Comparison of ENCODE assay signal across 9 mouse cellular contexts in genomic region chr1:53749881-53750385, GRCm38 (mm10). TPM values are rescaled to one million over a fixed set of nuclear protein-coding genes. Genes with fewer than 3 reads are reported as not detected.
"Had no signal": no experiment of that assay in that cellular context is flagged by ENCODE, and none has a peak within 500 bp of the region (broad histone marks: within the 10 kb centered on the region; RNA-seq: fewer than 3 reads in every experiment).

No protein-coding gene starts in this region.

RNA-seq across cellular contexts. Expression of gene Dnah7a, which starts 43.3 kb away (rescaled TPM):
- total RNA-seq: common myeloid progenitor, adult 5-6 weeks; gastrocnemius, adult 18-20 months; gastrocnemius, adult 2 months; gastrocnemius, adult 8-10 months; gastrocnemius, postnatal 14 days; gastrocnemius, postnatal 25 days; gastrocnemius, postnatal 36 days; granulocyte monocyte progenitor cell, adult 5-6 weeks had no signal
- polyA plus RNA-seq: erythroblast, embryonic 14.5 days had no signal
